Mouse (Mus musculus): ENCODE results near the gene Idua.

Gene Idua

DNA sequence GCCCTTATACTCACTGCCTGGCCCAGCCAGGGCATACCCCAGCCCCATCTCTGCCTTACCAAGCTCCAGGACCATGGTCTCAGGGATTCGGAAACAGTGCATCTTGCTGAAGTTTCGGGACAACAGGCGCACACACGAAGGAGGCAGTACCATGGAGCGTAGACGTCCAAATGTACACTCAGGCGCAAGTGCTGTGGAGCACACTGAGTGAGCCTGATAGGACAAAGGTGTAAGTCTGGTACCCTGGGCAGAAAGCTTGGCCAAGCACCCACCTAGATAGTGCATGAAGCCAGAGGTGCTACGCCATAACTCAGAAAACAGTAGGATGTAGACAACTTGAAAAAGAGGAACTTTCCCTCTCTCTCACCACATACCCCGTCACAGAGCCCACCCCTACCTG is 4.8 kb upstream of the Idua start:
- no peak for DNase-seq (ENCODE audit: low read depth)

DNA sequence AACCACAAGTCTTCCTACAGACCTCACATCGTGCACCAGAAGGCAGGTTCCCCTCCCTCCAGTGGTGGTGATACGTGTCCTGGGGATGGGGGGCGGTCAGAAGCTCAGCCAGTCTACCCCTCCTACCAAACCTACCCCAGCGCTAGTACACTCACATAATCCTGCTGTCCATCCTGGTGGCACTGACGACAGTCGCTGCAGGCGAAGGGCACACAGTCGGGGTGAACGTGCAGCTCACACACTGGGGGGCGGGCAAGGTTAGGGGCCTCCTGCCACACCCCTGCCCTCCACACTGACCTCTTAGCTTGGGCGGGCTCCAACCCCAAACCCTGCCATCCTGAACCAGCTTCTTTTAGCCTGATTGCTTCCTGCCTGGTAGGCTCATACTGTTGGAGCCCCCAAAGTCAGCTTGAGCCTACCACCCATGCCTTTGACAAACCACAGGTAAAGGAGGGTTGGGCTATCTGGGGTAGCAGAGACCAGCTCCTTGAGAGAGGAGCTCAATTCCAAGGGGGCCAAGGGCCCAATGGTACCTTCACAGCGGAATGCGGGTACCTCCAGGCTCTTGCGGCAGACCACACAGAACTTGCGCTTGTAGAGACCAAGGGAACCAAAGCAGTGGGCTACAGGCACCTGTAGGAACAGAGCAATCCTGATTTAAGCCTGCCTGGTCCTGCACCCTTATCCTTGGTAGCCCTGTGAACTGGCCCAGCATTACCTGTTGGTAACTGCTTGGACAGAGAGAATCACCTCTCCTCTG is 4.1 kb upstream of the Idua start:
- DNase-seq (ENCODE audit: low read depth), result no peak

DNA sequence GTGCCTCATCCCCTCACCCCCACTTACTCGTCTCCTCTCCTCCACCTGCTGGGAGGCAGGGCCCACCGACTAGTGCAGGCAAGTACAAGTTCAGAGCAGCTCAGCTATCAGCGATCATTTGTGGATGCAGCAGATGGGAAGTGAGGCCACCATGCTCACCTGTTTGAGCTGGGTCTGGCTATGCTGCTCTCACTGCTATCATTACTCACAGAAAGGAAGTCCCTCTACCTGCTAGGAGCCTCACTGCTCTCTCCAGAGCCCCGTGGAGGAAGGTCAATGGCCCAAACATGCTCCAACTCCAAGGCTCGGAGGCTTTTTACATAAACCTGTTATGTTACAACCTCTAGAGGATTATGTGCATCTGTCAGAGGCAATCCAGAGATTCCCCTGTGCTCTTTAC is 2.7 kb upstream of the Idua start:
- DNase-seq (ENCODE audit: low read depth), result no peak

DNA sequence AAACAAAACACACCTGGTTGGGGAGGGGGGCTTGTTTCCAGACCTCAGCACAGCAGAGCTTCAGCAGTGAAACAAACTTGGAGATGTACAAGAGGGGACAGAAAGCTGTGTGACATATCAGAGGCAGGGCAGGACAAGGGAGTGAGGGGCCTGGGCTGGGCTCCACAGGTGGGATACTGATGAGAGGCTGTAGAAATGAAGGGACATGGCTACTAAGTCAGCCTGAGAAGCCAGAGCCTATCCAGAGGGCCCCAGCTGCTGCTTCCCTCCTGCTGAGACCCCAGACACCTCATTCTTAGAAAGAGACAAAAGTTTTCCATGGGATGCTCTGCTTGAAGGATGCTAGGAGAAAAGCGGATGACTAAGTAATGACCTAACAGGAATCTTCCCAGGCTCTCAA is 1.5 kb upstream of the Idua start:
- DNase-seq (ENCODE audit: low read depth), result no peak

DNA sequence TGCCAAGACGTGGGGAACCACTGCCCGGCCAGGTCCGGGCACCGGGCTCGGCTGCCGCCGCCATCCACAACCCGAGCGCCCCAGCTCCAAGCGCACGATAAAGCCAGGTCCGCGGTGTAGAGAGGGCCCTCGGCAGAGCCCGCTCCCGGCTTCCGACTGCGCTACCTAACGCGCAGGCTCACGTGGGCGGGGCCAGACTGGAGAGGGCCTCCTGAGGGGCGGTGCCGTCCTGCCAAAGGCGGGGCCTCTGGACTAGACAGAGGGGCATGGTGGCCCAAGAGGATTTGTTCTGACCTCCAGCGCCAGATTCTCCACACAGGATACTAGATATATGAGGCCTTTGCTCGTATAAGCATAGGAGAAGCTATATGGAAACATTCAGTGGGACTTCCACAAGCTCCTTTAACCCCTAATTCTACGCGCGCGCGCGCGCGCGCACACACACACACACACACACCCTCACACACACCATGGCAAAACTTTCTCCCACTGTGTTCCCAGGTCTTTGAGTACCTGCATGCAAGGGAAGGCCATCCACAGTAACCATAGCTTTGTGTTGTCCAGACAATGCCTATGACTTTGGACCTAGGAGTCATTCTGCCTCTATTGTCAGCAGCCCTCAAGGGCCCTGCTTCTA is 619 bp downstream of the Idua start:
- DNase-seq (ENCODE audit: low read depth), result no peak

DNA sequence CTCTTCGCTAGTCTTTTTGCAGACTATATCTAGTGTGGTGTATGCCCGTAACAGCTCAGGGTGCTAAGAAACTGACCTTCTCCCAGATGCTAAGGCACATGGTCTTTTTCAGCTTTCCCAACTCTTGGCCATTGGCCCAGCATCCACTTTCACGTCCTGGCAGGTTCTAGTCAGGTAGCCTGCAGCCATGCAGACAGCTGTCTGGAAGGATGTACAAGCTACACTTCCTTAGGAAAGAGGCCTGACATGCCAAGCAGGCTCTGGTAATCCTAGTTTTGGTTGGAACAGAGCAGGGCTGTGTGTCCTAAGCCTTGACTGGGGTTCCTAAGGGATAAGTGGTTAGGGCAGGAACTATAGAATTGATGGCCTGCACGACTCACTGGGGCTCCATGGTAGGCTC is 2.6 kb downstream of the Idua start:
- DNase-seq (ENCODE audit: low read depth), result no peak

DNA sequence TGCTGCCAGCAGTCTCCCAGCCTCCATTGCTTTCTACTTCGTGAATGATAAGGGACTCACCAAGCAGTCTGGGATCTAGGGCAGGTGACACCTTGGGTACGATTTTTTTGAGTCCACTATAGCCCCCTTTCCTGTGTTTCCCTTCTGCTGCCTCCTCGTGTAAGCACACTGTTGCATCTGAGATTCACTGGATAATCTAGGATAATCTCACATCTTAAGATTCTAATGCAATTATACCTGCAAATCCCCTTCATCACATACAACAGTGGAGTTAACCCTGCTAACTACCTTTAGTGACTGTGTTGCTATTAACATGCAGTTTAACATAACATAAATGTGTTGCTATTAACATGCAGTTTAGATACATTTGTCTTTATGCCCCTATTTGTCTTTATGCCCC is 4.9 kb downstream of the Idua start:
- DNase-seq (ENCODE audit: low read depth), result no peak

DNA sequence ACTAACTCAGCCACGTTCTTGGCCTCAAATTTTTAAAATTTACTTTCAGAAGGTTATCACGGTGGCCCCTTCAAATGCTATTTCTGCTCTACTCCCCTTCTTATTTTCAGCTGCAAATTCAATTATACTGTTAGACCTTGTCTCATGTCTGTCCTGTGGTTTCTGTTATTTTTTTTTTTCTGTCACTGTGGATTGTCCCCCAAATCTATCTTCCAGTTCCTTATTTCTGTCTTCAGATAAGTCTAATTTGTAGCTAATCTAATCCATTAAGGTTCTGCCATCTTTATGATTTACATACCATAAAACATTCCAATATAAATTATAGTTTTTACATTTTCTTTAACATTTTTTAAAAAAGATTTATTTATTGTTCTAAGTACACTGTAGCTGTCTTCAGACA is 7.2 kb downstream of the Idua start:
- DNase-seq (ENCODE audit: low read depth), result no peak

DNA sequence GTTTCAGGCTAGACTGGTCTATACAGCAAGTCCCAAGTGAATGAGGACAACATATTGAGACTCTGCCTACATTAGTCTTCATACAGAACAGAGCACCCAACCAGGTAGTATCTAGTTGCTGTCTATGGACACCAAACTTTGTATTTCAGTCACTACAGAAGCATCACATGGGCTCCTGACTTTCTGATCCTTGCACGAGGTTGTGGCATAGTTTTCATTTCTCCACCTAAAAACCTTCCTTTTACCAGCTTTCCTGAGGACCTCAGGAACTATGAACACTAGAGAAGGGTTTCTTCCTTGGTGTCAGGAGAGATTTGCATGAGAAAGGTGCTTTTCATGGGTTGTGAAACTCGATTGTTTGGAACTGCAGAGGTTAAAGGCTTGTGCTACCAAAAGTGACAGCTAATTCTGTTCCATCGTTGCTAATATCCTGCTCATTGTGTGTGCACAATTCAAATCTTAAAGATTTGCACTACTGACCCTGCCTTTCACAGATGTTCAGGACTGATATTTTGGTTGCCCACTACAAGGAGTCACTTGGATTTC is 8.3 kb downstream of the Idua start:
- no peak for DNase-seq (ENCODE audit: low read depth)

DNA sequence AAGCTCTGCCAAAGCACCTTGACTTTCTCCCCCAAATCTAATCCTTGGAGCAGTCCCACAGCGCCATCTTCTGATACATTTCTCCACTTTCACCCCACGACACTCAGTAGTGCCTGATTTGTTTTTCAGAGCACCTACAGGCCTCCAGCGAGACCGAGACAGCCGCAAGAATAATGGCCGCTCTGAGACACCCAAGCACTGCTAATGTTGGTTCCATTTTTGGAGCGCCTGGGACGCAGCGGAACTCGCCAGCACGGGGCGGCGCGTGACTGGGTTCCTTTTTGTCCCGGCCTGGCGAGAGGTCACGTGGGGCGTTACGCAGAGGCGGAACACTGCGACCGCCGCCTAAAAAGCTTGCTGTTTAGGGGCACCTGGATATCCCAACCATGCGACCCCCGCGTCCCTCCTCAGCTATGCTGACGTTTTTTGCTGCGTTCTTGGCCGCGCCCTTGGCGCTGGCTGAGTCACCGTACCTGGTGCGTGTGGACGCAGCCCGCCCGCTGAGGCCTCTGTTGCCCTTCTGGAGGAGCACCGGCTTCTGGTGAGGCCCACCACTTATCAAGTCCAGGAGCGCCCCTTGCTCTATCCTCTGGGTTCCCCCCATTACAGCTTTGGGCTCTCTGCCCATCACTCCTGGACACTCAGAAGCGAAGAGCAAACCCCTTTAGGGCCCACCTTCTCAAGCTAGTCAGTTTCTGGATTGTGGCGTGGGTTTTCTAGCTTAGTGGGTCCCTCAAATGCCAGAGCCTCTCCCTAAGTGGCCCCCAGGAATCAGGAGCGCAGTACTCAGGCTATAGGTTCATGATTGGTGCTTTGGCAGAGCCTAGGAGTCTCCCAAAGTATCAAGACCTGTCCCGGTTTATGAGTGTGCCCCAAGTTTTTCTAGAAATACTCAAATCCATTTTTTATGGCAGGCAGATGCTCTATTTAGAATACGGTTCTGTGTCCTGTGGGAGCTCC is 9.1 kb downstream of the Idua start, which contains the start of gene Dgkq:
Gene Dgkq, minus strand, starts transcription at position 696 of the 960 bp plus-strand sequence.
- DNase-seq (ENCODE audit: low read depth), result peak; percentile 63

DNA sequence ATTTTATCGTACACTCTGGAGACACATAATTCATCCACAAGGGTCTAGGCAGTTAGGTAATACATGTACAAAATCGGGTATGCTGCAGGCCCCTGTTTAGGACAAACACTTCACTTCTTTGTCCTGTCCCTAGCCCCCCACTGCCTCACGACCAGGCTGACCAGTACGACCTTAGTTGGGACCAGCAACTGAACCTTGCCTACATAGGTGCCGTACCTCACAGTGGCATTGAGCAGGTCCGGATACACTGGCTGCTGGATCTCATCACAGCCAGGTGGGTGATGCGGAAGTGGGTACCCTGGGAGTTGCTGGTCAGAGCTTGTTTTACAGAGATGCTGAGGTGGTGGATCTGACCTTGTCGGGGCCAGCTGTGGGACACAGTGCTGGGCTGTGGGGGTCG is 9.9 kb downstream of the Idua start:
- DNase-seq (ENCODE audit: low read depth), result no peak

DNA sequence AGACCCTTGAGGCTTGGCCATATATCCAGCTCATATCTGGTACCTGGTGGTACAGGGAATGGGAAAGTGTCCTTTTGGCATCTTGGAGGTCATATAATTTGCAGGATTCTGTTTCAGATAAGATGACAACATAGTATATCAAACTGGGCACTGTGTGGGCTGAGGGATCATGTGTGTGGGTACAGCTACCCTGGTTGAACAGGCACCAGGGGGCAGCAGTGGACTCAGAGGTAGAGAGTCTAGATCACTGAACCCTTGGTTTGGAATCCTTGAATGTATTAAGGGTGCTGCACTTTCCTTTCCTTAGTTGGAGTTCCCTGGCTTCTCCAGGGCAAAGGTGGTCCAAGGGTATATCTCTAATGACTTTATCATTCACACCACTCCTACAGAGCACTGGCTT is 10.7 kb downstream of the Idua start:
- no peak for DNase-seq (ENCODE audit: low read depth)

DNA sequence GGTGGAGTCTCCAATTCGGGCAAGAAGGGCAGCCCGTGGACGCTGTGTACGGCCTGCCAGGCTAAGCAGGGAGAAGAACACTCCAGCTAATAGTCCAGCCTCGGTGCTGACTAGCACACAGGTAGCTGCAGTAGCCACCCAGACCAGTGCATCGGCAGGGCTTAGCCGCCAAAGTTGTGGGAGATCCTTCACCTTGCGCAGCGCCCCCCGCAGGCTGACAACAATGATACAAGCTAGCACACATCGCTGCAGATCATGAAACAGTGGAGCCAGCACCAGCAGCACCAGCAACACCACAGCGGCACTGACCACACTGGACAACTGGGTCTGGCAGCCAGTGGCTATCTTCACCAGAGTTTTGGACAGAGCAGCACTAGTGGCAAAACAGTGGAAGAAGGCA is 11.6 kb downstream of the Idua start:
- no peak for DNase-seq (ENCODE audit: low read depth)

DNA sequence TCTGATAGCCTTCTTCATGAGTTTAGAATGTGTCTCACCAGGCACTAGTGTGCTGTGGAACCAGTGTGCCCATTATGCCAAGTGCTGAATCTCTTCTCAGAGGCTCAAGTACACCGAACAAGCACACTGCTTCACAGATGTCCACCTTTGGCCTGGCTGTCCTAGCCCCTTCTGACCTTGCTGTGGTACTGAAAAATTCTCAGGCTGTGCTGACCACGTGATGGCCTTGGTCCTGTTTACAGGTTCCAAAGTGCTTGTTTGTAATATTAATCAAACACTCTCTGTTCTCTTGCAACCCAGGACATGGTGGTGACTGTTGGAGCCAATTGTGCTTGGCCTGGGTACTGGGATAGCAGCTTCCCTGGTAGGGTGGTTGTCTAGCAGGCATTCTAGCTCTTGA is 14.5 kb downstream of the Idua start:
- DNase-seq (ENCODE audit: low read depth), result no peak

DNA sequence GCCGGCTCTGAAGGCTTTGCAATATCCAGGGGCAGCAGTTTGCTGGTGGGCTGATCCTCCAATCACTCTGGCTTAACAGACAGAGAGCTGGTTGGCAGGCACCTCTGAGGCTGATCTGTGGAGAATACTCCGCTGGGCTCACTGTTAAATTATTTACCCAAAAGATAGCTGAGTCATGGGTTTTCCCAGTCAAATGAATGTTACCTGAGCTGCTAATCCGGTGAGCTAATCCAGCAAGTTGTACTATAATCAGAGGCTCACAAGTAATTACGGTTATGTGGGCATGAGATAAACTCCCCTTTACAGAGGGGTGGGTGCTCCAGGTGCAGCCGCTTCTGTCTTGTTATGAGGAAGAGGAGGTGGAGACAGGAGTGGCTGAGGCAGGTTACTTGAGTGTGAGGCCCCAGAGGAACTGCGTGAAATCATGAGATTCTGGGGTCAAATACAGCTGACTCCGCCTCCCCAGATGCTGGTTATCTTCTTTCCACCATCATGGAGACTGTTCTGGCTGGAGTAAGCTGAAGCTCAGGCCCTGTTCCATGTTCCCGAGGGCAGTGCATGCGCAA is 15.2 kb downstream of the Idua start, which contains the start of gene Slc26a1:
Gene Slc26a1, minus strand, starts transcription at position 319 of the 566 bp plus-strand sequence.
- DNase-seq (ENCODE audit: low read depth), result no peak

DNA sequence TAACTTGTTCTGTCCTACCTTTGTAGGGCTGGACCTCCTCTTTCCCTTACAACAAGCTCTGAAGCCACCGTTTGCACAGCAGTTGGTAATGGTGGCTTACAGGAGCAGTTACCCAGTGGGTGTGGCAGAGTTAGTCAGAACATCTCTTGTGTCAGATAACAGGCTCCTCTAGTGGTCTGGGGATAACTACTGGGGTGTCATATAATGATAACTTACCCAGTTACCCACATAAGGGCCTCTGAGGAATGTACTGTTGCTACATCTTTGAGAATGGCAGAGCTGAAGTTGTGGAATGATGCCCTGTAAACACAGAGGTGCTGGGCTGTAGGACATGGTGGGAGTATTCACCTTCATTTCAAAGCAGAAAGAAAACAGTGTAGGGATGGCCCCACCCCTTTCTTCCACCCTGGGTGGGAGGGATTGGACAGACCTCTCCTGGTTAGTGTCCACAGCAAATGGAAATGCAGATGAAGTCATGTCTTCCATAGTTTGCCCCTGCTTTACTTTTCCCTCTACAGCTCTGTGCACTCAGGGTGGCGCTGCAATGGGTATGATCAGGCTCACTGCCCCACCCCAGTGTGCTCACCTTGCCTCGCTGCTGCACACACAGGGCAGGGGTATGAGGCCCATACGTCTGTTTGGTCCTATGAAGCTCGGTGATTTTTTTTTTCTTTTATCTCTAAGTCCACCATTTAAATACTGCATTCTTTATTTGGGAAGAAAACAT is 16.8 kb downstream of the Idua start:
- DNase-seq (ENCODE audit: low read depth), result no peak

DNA sequence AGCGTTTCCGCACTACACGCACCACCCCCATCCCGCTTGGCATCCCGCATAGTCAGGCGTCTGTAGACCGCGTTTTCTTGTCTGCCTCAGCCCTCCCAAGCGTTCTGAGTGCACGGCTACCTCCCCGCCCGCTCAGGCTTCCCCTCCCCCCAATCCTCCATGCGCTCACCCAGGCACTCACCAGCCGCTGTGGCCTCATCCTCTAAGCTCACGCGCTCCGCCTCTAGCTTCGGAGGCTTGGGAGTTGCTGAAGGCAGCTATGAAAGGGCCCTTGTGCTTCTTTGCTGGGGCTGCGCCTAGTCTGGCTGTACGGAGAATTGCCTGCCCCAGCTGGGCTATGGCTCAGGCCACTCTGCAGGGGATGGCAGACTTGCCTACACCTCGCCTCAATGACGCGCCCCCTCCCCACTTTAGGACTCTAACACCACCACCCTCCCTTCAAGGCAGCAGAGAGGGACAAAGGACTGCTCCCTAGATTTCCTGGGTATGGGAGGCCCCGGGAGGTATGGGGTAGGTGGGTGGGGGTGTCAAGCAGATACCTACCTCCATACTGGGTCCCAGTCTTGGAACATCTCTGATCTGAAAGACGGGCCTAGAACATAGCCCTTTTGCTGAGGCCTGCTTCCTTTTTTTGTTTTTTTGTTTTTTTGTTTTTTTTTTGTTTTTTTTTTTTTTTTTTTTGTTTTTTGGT is 17.6 kb downstream of the Idua start:
- DNase-seq (ENCODE audit: low read depth), result peak; percentile 82

DNA sequence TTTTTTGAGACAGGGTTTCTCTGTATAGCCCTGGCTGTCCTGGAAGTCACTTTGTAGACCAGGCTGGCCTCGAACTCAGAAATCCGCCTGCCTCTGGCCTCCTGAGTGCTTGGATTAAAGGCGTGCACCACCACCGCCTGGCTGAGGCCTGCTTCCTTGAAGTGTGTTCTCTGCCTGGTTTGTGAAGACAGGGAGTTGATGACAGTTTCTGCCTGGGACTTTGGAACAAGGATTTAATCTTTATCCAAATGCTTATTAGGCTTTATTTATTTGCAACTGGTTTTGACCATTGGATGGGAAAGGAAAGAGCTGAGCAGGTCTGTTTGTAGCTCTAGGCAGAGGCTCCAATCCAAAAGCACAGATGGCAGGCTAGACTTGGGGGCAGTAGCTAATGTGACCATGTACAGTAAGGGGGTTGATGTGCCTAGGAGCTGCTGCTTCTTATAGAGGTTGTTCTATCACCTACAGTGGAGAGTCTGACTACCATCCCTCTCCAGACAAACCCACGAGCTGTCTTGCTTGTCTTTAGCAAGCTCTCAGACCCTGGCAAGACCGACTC is 18.2 kb downstream of the Idua start:
- DNase-seq (ENCODE audit: low read depth), result no peak

DNA sequence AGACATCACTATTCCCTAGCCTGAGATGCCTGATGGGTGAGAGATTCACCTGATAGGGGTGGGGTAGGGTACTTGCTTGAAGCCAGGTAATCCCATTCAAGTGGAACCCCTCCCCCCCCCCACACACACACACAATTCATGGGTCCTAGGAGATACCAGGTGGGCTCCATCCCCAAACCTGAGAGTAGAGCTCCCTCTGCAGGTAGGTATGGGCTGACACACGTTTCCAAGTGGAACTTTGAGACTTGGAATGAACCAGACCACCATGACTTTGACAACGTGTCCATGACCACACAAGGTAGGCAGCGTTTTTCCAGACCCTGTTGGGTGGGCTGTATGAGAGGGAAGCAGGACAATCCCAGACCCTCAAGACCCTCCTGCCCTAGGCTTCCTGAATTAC is 19.8 kb downstream of the Idua start:
- DNase-seq (ENCODE audit: low read depth), result no peak

DNA sequence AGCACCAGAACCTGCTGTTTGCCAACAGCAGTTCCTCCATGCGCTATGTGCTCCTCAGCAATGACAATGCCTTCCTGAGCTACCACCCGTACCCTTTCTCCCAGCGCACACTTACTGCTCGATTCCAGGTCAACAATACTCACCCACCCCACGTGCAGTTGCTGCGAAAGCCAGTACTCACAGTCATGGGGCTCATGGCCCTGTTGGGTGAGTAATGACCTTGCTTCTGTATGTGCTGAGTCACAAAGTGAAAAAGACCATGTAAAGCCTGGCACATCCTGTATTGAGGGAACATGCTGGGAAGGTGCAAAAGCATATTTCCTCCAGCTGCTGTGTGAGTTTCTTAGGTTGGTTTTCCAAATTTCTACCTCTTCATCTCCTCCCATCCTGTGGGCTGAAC is 20.7 kb downstream of the Idua start:
- no peak for DNase-seq (ENCODE audit: low read depth)
